Mouse (Mus musculus): ENCODE results near the gene Zfp507. TPM values are rescaled to one million over a fixed set of nuclear protein-coding genes. Genes with fewer than 3 reads are reported as not detected.

Gene Zfp507
- polyA plus RNA-seq (2012), result 3.6 and 6.7 TPM in 2 replicates

GRCm38 (mm10) chr7:35802906-35803595 lies at the start of gene Zfp507:
Zfp507 (minus strand) TSS chr7:35803003.

GRCm38 (mm10) chr7:35754033-35754885 lies 48.5 kb downstream of the Zfp507 start, which contains the start of gene Dpy19l3:
Dpy19l3 (minus strand) TSS chr7:35754454.

Other genes with a start within 250 kb of the Zfp507 start
- 21.8 and 22.6 TPM in 2 replicates for gene Nudt19, start 246.7 kb downstream of the Zfp507 start, polyA plus RNA-seq (2012)
- gene Rgs9bp, start 217.4 kb downstream of the Zfp507 start, polyA plus RNA-seq (2012), result 0.19 and 0.27 TPM in 2 replicates
- gene Ankrd27, start 216.8 kb downstream of the Zfp507 start, polyA plus RNA-seq (2012), result 81.2 and 125 TPM in 2 replicates
- gene Pdcd5, start 155.5 kb downstream of the Zfp507 start, polyA plus RNA-seq (2012), result 124 and 163 TPM in 2 replicates
- 26.4 and 28.6 TPM in 2 replicates for gene Dpy19l3, start 48.5 kb downstream of the Zfp507 start, polyA plus RNA-seq (2012)

All from megakaryocyte-erythroid progenitor cell, adult 5 weeks (primary cell).